Mouse (Mus musculus) liver, adult 2 months (tissue): Measurements from ENCODE around the gene Robo4.

ENCODE experiments used
- CTCF ChIP-seq: fragments of 200-500 bp; IDR thresholded peaks from 2 replicates; pipeline ENCODE4 v1.5.1; 2011; ENCODE audit warnings: low read depth, low read length, control low read depth
- POLR2A ChIP-seq: fragments of 200-500 bp; IDR thresholded peaks from 2 replicates; pipeline ENCODE4 v1.6.1; 2011; ENCODE audit warnings: low read length, control low read depth; ENCODE audit not compliant: insufficient read depth; ENCODE audit errors: extremely low read depth

DNA sequence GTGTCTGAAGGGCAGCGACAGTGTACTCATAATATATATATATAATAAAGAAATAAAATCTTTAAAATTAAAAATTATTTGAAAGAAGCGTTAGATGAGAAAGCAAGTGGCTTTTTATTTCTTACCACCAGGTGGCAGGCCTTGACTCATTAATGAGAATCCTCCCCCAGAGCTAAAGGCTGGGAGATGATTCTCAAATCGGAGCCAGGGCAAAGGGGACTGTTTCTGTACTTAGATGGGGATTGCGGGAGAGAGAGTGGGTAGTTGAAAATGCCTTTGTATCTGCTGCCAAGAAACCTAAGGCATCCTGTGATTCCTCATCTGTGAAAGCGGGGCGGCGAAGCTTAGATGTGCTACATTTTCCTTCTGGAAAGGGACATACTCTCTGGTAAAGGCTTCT, 61.1 kb downstream of the Robo4 start:
- TF ChIP-seq POLR2A (no peak), CTCF (no peak)
